Mouse (Mus musculus) fibroblast of lung, adult 2 months (primary cell): ENCODE data around the gene Mob1a.
"Not testable (repeated sequence)": the region's sequence is repeated elsewhere in the genome, so short reads cannot be mapped to it uniquely, and the experiment has no call there.

ENCODE experiments used
- DNase-seq: peaks from one replicate; pipeline ENCODE4 v3.0.0-alpha.2; 2011; ENCODE audit warnings: low read depth

Mob1a gene

DNA sequence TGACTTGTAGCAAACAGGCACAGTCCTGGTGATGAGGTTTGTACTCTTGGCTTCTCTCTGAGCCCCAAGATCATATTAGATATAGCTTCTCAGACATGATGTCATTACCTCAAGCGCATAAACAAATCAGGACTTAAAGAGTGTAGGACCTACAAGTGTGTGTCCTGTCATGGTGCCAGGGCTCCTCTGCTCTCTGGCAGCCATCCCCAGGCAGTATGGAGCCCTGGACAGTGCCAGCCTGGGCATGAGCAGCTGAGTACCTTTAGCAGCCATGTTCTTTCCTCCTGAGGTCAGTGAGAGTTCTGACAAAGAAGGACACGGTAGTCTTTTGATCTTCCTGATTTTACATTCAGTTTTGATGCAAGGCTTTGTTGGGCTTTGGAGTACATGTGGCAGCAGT, 17.1 kb downstream of the Mob1a start:
- no peak for DNase-seq

DNA sequence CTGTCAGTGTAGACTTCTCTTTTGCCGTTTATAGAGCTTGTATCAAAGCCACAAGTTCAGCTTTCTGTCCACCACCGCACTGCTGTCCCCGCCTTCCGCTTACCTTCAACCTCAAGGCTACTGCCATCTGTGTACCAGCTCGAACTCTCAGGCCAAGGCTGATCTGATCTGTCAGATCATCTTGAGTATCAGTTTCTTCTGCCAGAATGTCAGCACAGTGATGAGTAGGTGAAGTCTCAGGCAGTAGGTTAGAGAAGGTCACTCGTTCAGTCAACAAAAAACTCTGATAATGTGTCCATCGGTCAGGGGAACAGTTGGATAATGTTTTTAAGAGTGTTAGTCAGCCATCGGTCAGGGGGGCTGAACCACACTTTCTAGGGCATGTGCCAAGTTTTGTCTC, 19.5 kb downstream of the Mob1a start:
- DNase-seq = not testable (repeated sequence)

DNA sequence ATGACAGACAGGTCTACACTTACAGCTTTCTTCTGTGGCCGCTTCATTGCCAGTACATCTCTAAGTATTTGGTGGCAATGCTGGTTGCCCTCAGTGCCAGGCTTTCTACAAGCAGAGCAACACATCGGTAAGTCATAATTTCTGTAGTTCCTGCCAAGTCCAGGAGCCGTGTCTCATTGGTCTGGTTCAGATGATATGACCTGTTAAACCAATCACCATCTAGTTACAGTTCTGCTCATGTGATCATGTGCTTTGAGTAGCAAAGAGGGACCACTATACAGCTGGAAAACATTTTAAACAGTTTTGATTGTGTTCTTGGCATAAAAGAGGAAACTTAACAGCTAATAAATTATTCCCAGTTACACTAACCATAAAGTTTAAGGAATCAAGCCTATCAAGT, 22.1 kb downstream of the Mob1a start:
- DNase-seq = no peak

DNA sequence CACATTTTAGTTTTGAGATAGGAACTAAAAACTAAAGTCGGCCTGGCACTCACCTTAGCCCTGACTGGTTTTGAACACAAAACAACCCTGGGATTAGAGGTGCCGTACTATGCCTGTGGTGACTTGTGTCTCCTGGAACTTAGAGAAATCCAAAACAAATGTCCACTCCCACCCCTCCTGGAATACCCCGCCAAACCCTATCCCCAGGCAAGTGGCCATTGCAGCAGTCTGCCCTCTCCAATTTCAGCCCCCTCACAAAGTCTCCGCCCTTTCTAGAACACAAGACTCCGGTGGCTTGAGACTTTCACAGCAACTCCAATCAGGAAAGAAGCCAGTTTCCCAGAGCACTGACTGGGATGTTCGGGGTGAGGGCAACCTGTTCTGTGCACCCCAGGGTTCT, 23.1 kb downstream of the Mob1a start, which contains the start of gene Bola3:
Gene Bola3, plus strand, starts transcription at position 275 of the 400 bp plus-strand sequence.
- peak; percentile 16 for DNase-seq

DNA sequence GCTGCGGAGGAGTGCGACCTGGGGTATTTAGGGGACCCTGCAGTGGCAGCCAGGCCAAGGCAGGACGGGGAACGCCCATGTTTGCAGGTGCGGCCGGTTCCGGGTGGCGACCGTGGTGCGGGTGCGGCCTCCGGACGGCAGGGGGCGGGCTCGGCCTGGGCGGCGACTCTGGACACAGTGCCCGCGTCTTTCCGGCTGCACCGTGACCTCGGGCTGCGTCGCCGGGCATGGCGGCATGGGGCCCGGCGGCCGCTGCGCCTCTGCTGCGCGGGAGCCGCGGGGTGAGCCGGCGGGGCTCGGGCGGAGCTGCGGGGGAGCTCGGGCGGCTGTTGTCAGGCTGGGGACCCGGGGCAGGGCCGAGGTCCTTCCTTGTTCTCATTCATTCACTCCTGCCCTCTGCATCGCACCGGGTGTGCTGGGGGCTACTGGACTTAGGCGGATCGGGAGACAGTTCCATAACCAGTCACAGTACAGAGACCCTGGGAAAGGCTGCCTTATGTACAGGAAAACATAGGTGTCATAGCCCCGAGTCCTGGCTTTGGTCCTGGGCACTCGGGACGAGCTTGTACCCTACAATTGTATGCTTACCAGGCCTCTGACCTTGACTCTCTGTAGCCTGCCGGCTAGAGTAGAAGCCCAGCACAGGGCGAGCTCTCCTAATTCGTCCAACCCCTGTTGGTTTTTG, 23.6 kb downstream of the Mob1a start:
- peak; percentile 23 for DNase-seq

DNA sequence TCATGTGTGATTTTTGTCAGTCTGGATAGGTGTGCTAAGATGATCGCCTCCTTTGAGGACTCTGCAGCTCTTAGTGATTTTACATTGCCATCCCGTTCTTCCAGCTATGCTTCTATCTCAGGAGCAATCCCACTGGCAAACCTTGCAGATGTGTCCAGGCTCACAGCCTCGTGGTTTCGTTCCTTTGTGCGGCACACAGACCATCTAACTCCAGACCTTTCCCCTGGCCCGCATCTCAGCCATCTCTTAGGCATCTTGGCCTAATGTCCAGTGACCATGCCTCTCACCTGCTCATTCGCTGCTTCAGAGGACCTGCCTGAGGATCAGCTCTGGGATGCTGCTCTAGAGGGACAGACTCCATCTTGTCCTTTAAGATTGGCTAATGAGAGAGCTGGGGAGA, 24.4 kb downstream of the Mob1a start:
- DNase-seq = no peak

DNA sequence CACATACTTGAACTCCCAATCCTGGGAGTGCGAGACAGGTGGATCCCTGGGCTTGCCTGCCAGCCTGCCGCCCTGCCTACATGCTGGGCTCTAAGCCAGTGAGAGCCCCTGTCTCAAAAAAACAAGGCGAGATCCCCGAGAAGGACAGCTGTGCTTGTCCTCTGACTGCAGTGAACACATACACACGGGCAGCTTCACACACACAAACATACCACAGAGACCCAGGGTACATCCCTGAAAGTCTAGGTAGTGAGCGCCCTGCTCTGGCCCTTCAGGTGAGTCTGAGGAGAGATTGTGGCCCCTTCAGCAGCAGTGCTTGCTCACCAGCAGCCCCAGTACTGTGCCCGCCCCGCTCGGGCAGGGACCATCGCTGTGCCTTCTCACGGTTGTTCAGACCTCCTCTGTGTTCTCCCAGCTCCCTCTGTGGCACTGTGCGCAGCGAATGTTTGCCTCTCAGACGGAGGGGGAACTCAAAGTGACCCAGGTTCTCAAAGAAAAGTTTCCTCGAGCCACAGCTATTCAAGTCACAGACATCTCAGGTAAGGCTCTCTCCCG, 25.1 kb downstream of the Mob1a start:
- DNase-seq = no peak

DNA sequence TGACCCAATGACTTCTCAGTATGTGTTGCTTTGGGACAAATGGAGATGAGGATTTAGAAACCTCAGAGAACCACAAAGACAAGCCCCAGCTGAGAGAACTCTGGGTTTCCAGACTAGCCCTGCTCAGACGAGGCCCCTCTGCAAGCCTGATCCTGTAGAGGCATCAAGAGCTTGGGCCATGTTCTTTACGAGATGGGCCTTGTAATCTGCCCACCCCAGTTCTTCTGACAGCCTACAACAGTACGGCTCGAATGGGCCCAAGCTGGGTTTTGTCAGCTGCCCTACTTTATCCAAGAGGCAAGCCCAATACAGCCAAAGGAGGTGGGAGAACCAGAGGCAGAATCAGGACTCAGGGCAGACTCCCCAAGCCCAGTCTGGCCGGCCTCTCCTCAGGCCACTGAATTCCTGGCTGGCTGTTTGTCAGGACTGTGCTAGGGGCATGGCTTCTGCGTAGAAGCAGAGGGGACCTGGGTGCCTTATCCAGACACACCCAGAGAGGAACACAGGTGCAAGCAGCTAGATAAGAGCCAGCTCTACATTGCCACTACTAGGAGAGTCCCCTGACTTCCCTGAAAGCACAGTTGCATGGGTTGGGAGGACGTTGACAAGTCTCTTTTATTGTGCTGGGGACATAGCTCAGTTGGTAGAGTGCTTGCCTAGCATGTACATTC, 25.8 kb downstream of the Mob1a start:
- DNase-seq = no peak

DNA sequence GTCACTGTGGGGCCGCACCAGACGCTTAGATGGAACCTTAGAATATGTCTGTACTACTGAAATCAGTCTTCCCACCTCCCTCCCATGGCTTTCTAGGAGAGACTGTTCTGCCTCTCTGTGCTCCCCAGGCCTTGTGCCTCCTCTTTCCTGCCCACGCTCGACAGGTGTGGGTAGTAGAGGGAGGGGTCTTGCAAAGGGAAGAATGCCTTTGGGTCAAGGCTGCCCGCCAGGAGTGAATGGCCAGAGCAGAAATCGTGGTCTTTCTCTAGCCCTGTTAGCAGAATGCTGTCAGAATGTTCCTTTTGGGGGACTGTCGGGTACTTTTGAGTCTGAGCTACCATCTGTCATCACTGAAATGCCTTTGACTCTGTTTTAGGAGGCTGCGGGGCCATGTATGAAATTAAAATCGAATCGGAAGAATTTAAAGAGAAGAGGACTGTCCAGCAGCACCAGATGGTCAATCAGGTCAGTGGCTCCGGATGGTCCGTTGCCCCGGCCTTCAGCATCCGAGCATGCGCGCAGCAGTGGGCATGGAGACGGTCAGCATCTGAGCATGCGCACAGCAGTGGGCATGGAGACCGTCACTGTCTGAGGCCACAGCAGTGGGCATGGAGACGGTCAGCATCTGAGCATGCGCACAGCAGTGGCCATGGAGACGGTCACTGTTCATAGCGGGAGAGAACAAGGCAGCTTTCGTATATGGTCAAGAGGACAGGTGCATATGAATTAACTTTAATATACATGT, 27.0 kb downstream of the Mob1a start:
- DNase-seq = no peak

DNA sequence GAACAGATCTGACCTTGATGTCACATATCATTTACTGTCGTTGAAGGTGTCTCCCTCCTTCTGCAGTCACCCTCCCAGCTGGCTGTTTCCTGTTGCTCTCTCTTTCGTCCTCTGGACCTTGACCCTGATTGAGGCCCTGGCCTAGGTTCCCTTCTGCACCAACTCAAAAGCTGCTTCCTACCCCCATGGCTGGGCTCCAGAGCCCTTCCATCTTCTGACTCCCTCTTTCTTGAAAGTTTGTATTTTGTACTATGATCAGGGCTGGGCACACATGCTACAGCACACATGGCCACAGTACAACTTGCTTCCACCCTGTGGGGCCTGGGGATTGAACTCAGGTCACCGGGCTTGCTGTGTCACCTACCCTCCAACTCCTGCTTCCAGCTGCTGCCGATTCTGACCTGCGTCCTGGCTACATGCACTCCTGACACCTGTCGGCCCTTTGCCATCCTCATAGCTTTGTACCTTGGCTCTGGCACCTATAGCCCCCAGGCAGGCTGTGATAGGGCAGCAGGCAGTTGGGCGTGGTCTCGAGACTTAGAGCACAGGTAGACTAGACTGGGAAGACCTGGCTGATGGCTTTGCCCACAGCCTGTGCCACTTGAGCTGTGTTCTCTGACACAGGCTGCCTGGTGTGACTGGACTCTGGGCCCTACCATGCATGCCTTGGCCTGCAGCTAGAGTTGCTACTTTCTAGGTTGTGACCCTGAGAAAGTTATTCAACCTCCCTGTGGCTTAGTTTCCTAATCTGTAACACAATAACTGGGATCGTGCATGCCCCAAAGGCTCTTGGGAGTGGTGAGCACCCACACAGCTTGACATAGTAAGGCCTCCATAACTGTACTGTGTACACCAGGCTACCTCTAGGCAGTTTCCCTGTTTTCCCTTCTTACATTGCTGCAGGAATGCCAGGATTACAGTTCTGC, 29.3 kb downstream of the Mob1a start:
- DNase-seq = no peak

DNA sequence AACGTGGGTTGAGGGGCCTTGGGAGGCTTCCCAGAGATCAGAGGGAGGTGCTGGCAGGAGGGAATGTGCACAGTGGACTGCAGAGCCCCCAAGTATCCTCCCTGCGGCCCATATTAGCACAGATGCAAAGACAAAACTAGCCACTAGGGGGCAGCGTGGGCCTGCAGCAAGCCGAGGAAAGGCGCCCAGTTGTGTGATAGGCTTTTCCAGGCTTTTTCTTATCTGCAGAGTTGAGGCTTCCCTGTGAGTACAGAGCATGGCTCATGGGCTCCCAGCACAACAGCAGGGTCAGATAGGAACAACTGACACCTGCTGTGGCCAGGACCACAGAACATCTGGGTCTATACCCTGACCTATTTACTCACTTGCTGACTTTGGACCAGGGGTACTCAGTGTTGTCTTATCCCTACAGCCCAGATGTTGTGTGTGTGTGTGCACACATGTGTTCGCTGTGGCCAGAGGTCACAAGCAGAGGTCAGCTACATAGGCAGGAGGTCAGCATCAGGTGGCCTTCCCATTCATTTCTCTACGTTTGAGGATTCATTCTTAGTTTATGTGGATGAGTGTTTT, 30.8 kb downstream of the Mob1a start:
- peak; percentile 24 for DNase-seq

DNA sequence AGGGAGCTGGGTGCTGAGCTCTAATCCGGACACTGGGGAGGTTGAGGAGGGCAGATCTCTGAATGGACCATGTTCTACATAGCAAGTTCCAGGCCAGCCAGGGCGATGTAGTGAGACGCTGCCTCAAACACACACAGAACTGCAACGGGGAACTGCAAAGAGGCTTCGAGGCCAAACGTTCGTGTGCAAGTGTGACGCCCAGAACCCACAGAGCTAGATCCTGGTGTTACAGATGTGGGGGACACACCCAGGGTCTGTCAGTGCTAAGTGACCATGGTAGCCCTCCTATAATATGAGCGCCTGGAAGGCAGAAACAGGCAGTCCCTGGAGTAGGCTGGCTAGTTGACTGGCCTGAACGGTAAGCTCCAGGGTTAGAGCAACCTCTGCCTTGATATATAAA, 31.6 kb downstream of the Mob1a start:
- no peak for DNase-seq

DNA sequence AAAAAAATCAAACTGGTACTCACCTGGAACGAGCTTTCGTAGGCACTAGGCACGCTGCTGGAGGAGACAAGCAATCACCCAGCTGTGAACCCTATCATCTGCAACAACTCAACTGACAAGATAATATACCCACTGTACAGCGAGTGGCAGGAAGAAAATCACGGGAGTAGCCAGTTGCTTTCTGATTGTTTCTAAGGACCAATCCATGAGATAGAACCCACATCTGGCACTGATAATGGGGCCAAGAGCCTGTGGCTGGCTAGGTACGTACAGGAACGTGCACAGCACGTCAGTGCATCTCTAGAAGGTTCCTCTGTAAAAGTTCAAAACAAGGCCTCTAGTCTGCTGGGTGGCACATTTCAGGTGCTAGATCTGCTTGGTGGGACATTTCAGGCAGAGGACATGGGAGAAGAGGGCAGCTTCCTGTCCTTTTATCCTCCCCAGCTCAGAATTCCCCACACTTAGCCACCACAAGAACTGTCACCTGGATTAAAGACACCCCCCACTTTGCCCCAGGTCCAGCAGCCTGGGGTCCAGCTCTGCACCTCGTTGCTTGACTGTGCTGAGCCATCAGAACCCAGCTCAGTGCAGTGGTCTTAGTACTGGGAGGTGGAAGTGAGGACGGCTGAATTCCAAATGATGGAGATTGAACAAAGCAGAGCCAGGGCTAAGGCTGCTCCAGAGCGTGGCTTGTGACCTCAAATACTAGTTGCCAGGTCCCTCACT, 35.9 kb downstream of the Mob1a start:
- no peak for DNase-seq

DNA sequence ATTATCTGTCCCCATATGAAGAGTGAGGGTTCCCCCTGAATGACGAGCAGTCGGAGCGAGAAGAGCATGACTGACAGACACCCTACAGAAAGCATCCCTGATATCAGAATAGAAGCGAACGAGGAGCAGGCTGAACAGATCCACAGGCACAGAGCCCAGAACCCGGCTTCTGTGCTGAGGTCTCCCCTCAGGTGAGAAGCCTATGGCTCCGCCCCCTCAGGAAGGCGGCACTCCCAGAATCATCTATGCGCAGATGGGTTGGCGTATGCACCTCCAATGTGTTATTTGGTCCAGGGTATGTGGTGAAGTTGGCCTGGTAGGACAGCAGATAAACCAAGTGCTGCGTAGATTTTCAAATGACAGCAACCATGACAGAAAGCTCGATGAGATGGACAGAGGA, 37.3 kb downstream of the Mob1a start:
- DNase-seq = no peak

DNA sequence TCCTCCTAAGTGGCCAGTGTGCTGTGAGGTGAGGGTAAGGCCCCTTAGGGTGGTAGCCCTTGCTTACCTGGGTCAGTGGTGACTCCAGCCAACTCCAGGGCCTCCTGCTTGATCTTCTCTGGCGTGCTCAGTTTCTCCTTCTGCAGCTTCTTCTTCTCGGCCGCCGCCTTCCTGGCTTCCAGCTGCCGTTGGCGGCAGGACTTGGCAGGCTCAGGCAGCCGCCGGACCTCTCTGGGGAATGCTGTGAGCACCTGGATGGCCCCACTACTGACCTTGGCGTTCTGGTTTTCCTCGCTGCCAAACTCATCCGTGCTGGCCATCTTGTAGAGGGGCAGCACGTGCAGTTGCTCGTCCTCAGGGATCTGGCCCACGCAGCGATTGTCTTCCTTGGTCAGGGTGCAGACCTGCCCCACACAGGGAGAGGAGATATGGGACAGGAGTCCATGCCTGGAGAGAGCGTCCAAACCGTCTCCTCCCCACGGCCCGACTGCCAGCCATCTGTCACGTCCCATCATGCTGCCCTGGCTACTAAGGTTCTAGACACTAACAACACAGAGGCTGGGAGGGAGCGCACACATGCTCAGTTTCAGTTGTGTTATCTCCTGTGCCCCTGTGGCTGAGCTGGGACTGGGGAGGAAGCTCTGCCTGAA, 44.6 kb downstream of the Mob1a start:
- no peak for DNase-seq

DNA sequence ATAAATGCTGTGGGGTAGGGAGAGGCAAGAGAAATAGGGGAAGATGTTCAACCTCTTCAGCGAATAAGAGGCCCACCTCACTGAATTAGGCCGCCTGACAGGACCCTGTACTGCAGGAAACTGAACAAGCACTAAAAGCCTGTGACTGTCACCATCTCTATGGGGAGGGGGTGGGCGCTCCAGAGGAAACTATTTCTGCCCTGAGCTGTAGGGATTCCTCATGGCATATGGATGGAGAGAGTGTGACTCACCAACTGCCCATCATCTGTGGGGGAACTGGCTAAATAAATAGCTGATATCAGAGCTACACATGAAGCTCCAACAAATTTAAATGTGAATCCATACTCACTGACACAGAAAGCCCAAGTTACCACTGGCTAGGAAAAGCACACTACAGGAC, 45.5 kb downstream of the Mob1a start:
- DNase-seq = no peak

DNA sequence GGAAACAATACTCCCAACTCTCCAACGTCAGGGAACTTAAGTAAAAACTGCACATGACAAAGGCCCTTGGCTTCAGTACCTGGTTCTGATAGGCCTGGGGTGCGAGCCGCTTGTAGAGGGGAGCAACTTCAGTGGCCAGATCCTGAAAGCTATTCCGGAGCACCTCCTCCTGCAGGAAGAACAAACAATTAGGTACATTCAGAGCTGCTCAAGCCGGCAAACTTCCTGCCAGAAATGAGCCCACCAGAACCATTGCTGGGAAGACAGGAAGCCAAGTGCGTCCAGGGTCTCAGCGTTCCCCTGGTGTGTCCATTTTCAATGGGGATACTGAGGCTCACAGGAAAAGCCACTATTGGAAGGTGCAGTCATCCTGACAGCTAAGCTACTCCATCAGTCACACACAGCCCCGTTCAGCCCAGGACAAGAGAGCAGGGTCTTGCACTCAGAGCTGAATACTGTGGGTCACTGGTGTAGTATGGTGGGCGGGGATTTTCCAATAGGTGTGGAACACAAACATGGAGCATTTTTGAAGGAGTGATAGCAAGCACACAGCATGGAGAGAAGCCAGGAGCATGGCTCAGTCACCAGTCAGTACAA, 48.0 kb downstream of the Mob1a start:
- DNase-seq = no peak

DNA sequence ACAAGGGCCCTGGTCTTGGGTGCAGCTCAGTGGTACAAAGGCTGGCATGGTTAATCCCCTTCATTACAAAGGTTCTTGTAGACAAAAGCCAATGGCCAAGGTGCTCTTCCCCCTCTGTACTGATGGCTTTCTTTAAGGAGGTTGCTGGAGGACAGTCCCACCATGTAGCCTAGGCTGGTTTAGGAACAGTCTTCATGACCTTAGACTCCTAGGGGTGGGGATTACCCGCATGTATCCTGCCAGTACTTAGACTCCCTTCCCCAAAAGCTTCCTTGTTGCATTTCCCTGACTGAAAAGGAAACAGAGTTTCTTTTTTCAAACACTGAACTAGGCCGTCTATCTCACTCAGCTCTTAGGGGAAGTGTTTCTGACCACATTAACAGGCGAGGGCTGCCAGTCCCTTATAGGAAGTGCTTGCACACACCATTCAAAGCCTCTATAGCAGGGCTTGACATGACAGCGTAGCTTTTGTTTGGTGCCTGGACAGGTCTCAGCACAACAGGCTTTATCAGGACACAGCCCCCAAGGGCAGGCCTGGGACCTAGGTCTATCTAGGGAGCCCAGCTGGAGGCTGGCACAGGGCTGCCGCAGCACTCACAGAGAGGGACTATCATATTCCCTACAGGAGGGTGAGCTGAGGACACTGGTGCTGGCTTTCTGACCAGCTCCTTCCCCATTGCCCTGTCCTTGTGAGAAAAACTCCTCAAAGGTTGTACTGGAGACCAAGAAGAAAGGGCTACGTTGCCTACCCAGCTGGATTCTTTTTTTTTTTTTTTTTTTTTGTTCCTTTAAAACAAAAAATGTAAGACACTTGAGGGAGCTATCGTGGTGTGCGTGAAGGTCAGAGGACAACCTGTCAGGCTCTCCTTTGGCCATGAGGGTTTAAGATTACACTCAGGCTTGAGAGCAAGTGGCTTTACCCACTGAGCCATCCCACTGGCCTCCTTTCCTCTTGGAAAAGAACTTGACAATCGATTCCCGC, 56.0 kb downstream of the Mob1a start:
- no peak for DNase-seq
